Mouse (Mus musculus) erythroblast, adult 5-6 weeks (primary cell): Measurements from ENCODE around the gene Lgr4. TPM values are rescaled to one million over a fixed set of nuclear protein-coding genes. Genes with fewer than 3 reads are reported as not detected.

Experiments used
- ATAC-seq: replicated peaks from 2 replicates; pipeline ENCODE4 v1.8.0; 2016; ENCODE audit warnings: moderate number of reproducible peaks, mild to moderate bottlenecking, moderate TSS enrichment, inconsistent platforms; ENCODE audit not compliant: poor library complexity, low FRiP score, severe bottlenecking
- total RNA-seq, 2 experiments: library from RNA; stranded (forward) in 1 of 2; stranded (reverse) in 1 of 2; fragments of 150-400 nt in 1 of 2; fragments of 200-764, 138-1000 nt in 1 of 2; gene quantifications; 2 replicates each; pipeline versions ENCODE4 v1.2.3 to v1.2.4; 2015 to 2017; ENCODE audit warnings: low replicate concordance in 2 of 2

Lgr4 gene
- total RNA-seq, 2 experiments from 2014 or later: 0.51 to 1.2 TPM

GRCm38 (mm10) chr2:109970744-109971410, 53.4 kb downstream of the Lgr4 start:
- ATAC-seq: no peak

- no peak for ATAC-seq
Measured at GRCm38 (mm10) chr2:109972310-109972709, 54.9 kb downstream of the Lgr4 start.

GRCm38 (mm10) chr2:109972922-109973321, 55.5 kb downstream of the Lgr4 start:
- no peak for ATAC-seq

- ATAC-seq: no peak
Measured at GRCm38 (mm10) chr2:109974807-109975206, 57.4 kb downstream of the Lgr4 start.

GRCm38 (mm10) chr2:109976181-109976580, 58.7 kb downstream of the Lgr4 start:
- no peak for ATAC-seq

- ATAC-seq: no peak
Measured at GRCm38 (mm10) chr2:109977322-109977721, 59.9 kb downstream of the Lgr4 start.

- ATAC-seq: no peak
Measured at GRCm38 (mm10) chr2:109979209-109979608, 61.8 kb downstream of the Lgr4 start.

GRCm38 (mm10) chr2:109983435-109983834, 66.0 kb downstream of the Lgr4 start:
- ATAC-seq: no peak

- no peak for ATAC-seq
Measured at GRCm38 (mm10) chr2:109984930-109985329, 67.5 kb downstream of the Lgr4 start.

- ATAC-seq: no peak
Measured at GRCm38 (mm10) chr2:109985560-109985959, 68.1 kb downstream of the Lgr4 start.

- no peak for ATAC-seq
Measured at GRCm38 (mm10) chr2:109986036-109986785, 68.8 kb downstream of the Lgr4 start.

- ATAC-seq: no peak
Measured at GRCm38 (mm10) chr2:109987946-109988345, 70.5 kb downstream of the Lgr4 start.

GRCm38 (mm10) chr2:109989196-109989595, 71.7 kb downstream of the Lgr4 start:
- no peak for ATAC-seq

- ATAC-seq: no peak
Measured at GRCm38 (mm10) chr2:109989679-109990473, 72.4 kb downstream of the Lgr4 start.

GRCm38 (mm10) chr2:109991754-109992153, 74.3 kb downstream of the Lgr4 start:
- ATAC-seq: no peak

- no peak for ATAC-seq
Measured at GRCm38 (mm10) chr2:109992448-109993073, 75.1 kb downstream of the Lgr4 start.

GRCm38 (mm10) chr2:109993404-109993803, 76.0 kb downstream of the Lgr4 start:
- ATAC-seq: no peak

- no peak for ATAC-seq
Measured at GRCm38 (mm10) chr2:109995061-109995460, 77.6 kb downstream of the Lgr4 start.

- ATAC-seq: no peak
Measured at GRCm38 (mm10) chr2:109996411-109996810, 79.0 kb downstream of the Lgr4 start.

GRCm38 (mm10) chr2:110004668-110005067, 87.2 kb downstream of the Lgr4 start:
- ATAC-seq: no peak
